Mouse (Mus musculus): Measurements from ENCODE around the gene Gin1.
"Not testable (repeated sequence)": the region's sequence is repeated elsewhere in the genome, so short reads cannot be mapped to it uniquely, and the experiment has no call there.

Gin1 gene

DNA sequence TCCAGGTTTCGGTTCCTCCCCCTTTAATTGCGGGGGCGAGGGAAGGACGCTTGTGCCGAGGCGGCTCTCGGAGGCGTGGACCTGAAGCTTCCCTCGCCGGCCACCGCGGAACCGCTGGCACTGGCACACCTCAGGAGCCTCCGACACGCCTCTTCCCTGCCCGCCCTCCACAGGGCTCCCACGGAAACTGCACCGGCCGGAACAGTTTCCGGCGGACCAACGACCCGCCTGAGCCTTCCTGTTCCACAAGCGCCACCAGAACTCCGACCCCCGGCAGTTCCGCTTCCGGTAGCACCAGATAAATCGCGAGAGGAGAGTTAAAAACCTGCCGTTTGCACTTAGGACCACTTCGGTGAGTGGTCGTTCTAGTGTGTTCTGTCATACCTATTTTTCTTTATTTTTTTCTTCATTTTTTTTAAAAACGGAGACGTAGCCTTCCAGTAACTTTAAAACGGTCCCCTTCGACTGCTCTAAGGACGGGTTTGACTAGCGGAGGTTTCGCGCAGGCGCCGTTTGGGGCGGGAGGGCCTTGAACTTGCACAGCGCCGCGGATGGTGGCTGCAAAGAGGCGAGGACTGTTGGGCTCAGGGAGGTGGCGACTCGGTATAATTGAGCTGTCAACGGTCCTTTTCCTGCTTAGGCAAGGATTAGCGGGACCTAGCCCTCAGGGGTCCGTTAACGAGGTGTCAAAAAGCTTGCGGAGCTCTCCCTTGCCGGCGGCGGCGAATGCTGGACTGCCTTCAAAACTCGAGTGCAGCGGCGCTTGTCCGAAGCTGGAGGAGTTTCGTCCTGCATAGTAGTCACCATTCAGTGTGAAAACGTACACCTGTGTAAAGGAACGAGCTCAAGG lies at the start of gene Gin1, which contains the start of gene Ppip5k2:
Gene Gin1, plus strand, starts transcription at position 269 of the 850 bp plus-strand sequence.
Gene Ppip5k2, minus strand, starts transcription at position 508 of the 850 bp plus-strand sequence.
- peak; percentile 91 to 93 for DNase-seq (ENCODE audit: low spot score in 2 of 2)

DNA sequence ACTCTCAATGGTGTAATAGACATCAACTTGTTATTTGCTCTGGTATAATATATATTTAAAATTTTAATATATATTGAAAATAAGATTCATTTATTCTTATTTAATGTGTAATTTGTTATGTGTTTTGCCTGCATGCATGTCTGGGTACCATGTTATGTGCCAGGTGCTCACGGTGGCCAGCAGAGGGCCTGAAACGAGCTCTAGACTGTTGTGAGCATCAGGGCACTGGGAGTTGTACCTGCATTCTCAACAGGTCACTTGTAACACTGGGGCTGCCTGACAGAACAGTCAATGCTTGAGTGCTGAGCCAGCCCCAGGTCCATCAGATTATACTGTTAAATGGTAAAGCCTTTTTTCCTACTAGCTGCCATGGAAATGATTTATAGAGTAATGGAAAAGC lies 43.2 kb upstream of the Gin1 start:
- DNase-seq (ENCODE audit: low spot score in 2 of 2): no peak

DNA sequence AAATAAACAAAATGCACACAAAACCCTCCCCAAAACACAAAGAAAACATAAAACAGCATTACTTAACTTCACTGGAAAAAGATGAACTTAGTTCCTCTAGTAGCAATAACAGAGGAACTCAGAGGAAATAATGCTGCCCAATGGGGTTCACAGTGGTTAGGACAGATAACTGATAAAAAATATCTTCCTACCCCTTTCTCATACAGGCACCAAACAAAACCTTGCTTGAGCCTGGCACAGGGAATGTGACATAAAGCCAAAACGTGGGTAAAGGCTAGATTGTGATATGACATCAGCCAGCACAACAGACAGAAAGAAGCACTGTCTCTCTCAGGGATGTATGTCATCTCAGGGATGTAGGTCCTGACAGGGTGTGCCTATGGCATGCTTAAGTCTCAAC lies 40.6 kb upstream of the Gin1 start:
- no peak for DNase-seq (ENCODE audit: low spot score in 2 of 2)

DNA sequence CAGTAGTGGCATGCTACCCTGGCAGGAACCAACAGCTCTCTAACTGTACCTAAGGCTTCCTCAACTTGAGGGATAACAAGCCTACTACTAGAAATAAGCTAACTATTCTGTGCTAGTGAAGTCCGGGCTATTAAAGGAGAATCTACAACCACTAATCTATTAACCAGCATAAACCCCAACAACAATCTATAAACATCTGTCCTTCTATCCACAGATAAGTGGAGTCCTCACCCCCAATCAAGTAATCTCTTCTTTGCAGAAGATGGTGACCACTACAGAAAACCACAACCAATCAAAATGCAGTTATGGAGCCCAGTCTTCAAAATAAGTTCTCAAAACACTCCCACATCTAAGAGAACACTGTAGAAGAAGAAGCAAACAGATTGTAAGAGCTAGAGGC lies 26.9 kb upstream of the Gin1 start:
- no peak for DNase-seq (ENCODE audit: low spot score in 2 of 2)

DNA sequence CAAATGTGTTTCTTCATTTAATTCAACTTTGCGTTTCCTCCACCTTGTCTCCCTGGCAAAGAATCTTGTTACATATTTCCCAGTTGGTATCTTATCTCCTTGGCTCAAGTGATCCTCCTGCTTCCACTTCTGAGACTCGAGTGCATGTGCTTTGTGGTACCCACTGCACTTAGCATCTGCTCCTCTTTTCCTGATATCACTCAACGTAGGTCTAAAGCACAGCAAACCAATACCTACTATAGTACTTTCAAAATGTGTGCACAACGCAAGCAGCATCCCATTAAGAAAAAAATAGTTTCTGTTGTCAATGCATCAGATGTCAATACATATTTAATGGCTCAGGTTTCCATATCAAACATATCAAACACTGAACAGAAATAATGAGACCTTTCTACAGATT lies 24.3 kb upstream of the Gin1 start:
- no peak for DNase-seq (ENCODE audit: low spot score in 2 of 2)

DNA sequence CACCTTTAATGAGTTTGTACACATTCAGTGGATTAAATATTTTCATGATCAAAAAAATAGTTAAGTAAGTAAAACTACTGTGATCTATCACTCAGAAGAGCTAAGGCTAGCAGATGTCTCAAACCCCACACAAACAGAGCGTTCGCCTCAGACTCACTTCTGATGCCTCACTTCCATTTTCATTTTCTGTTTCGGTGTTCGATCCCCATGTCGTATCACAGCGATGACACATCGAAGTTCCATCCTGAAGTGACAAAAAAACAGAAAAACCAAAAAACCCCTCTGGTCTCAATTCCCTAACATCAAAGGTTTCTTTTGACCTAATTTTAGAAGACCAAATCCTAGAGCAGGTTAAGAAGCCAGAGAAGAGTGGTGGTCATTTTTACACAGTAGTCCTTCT lies 23.7 kb upstream of the Gin1 start:
- no peak for DNase-seq (ENCODE audit: low spot score in 2 of 2)

DNA sequence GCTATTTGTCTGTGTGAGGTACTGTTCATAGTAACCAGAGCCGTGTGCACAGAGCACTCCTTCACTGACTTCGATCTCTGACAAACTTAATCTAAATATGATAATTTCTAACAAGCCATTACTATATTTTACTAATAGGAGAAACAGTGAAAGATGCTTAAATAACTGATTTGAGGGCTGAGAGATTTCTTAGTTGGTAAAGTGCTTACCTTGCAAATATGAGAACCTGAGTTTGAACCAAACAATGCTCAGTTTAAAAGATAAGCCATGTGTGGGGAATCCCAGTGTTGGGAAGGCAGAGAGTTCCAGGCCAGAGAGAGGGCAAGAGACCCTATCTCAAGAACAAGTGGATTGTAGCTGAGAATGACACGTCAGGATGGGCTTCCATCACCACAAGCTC lies 21.8 kb upstream of the Gin1 start:
- no peak for DNase-seq (ENCODE audit: low spot score in 2 of 2)

DNA sequence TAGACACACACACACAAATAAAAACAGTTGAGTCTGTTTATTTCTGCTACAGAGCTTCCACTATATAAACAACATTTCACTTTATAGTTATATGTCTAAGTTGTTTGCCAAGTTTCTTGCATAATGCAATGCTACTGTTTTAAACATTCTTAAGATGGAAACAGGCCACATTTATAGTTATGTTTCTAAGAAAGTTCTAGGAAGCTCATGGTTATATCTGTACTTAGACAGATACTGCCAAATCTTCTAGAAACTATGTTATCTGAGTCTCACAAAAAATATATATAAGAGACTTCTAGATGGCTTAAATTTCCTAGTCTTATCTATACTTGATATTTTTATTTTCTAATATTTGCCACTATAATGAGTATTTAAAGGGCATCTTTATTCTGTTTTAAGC lies 16.8 kb upstream of the Gin1 start:
- no peak for DNase-seq (ENCODE audit: low spot score in 2 of 2)

DNA sequence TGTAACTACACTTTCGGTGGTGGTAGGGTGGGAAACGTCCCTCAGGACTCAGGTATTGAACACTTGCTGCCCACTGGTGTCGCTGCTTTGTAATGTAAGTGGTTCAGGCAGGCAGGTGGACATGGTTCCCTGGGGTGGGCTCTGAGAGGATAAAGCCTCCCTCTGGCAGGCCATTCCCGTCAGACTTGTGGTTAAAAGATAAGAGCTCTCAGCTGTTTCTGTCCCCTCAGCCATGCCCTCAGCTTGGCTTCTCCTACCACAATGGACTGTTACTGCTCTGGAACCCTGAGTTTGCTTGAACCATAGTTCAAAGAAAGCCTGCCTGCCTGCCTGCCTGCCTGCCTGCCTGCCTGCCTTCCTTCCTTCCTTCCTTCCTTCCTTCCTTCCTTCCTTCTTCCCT lies 15.6 kb upstream of the Gin1 start:
- DNase-seq (ENCODE audit: low spot score in 2 of 2): no peak

DNA sequence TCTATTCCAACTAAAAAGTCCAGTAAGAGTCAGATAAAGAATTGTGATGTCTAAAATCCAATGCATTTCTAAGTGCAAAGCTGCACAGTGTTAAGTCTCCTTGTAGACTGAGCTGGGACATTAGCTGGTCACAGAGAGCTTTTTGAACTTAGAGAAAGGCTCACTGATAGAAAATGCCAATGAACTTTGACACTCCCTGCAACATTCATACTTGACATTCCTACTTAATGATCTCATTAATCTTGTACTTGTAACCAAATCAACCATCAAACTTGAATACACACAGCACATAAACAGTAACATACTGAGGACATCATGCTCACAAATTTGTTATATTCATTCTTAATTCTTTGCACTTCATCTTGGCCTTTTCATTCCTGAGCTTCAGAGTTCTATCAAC lies 10.1 kb upstream of the Gin1 start:
- no peak for DNase-seq (ENCODE audit: low spot score in 2 of 2)

DNA sequence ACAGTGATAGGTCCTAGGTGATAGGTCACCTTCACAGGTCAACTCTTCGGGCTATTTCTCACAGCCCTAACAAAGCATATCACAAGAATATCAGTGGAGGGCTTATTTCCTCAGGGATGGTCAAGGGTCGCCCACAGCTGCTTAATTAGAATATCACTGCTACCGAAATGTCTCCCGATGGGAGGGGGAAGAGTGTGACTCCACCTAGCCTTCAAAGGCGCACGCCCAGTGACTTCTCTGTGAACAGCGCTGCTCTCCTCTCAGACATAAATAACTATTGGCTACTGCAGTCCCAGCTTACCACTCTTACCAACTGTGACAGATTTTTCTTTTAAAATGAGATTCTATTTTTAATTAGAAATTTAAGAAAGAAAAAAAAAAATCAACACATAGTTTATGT lies 9.4 kb upstream of the Gin1 start:
- no peak for DNase-seq (ENCODE audit: low spot score in 2 of 2)

DNA sequence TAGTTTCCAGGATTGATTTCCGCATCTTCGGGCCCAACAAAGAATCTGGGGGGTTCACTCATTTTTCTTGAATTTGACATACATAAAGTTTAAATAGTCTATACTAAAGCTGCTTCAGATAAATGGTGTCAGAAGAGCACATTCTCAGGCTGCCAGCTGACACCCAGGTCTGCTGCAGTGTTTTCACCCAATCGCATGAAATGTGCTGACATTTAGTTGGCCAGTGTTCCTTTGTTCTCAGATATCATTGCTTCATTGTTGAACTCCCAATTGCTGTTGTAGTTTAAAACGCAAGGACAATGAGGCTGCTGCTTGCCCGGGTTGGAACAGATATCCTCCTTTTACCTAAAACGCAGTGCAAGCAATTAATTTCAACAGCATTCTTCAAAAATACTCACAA lies 8.5 kb upstream of the Gin1 start:
- DNase-seq (ENCODE audit: low spot score in 2 of 2): no peak

DNA sequence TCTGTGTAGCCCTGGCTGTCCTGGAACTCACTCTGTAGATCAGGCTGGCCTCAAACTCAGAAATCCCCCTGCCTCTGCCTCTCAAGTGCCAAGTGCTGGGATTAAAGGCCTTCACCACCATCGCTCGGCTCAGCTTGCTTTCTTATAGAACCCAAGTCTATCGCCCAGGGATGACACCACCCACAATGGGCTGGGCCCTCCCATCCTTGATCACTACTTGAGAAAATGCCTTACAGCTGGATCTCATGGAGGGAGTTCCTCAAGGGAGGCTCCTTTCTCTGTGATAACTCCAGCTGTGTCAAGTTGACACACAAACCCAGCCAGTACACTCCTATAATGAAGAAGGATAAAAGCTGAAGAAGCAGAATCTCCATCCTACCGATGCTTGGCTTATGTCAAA lies 4.3 kb upstream of the Gin1 start:
- DNase-seq (ENCODE audit: low spot score in 2 of 2): not testable (repeated sequence)

DNA sequence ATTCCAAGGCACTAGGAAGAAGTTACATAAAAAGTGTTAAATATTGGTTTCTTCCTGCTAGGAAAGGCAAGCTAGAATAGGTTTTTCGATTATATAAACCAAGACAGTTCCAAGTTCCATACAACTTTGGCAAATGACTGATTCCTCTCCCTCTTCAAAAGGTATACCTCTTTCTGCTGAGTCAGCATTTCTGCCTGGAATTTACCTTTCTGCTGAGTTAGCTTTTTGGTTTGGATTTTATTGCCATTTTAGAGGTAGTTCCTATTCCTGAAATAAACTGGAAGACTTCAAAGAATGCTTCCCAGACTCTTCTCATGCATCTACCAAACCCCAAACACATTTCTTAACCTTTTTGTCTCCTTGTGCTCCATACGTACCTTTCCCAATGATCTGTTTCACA lies 1.9 kb upstream of the Gin1 start:
- no peak for DNase-seq (ENCODE audit: low spot score in 2 of 2)

DNA sequence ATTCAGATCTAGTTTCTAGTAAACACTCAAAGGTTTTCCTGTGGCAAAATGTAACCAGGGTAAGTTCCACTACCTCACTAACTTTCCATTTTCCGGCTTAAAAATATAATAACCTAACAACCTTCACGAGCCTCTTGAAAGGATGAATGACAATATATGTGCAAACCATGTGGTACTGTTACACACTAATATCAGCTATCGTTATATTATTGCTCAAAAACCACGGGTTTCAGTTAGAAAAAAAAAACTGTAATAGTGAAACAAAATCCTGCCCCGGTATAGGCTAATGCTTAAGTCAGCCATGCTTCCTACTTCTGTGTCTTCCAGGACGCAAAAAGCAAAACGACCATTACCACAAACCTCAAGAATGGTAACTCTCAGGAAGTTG lies 1.1 kb upstream of the Gin1 start:
- no peak for DNase-seq (ENCODE audit: low spot score in 2 of 2)

DNA sequence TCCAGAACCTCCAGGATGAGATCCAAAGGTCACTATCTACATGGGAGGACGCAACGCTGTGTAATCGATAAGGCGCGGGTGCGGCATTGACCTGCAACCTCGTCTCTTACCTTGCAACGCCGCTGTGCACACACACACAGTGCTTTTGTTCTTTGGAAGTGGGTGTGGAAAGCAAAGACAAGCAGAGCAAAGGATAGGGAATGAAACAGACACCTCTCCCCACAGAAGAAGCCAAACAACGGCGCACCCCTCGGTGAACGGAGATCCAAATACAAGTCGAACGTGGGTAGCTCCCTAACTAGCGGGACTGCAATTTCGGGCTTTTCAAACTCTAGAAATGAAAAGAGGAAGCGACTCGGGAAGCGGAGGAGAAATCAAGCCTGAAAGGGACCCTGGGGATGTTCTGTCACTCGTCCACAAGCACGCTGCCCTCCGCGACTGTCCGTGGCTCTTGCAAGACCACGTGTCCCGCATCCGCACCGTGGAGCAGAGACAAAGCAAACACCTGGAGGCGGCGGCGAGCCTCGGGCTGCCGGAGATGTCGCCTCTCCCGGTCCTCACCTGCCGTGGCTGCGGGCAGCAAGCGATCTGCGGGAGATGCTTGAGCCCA lies 573 bp upstream of the Gin1 start:
- no peak for DNase-seq (ENCODE audit: low spot score in 2 of 2)

DNA sequence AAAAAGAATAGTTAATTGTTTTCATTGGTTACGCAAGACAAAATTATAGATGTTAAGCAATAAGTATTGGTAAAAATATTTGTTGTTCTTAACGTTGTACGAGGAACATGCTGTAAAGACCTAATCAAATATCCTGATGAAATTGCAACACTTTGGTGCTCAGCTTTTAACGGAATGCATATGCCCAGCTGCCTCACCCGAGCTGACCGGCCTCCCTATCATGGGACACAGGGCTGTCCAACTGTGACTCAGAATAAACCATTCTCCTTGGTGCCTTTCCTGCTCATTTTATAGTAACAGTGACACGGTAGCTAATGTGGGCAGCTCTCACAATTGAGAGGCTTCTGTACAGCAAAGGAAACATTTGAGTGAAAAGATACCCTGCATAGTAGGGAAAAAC lies 1.1 kb downstream of the Gin1 start:
- DNase-seq (ENCODE audit: low spot score in 2 of 2): no peak

DNA sequence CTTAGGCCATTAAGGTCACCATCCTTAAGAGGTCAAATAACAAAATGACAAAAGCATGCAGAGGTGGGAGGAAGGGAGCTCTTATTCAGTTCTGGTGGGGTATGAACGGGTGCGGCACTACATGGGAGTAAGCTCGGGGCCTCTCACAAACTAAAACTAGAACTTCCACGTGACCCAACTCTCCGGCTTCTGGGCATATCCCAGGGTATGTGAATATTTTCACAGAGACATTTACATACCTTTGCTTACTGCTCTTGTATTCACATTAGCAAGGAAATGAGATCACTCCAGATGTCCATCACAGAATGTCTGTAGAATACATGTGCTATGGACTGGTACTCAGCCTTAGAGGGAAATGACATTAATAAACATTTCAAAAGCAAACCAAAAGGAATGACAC lies 1.8 kb downstream of the Gin1 start:
- no peak for DNase-seq (ENCODE audit: low spot score in 2 of 2)

DNA sequence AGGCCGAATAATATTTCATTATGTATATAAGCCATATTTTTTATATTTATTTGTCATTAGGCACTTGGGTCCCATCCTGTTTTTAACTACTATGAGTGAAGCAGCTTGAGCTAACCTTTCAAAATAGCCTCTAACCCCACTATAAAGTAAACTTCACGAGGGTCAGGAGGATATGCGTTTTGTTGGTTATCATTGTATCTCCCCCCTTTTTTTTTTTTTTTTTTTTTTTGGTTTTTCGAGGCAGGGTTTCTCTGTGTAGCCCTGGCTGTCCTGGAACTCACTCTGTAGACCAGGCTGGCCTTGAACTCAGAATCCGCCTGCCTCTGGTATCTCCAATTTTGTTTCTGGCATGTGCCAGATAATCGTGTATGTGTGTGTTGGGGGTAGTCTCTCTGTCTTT lies 3.4 kb downstream of the Gin1 start:
- DNase-seq (ENCODE audit: low spot score in 2 of 2): no peak

DNA sequence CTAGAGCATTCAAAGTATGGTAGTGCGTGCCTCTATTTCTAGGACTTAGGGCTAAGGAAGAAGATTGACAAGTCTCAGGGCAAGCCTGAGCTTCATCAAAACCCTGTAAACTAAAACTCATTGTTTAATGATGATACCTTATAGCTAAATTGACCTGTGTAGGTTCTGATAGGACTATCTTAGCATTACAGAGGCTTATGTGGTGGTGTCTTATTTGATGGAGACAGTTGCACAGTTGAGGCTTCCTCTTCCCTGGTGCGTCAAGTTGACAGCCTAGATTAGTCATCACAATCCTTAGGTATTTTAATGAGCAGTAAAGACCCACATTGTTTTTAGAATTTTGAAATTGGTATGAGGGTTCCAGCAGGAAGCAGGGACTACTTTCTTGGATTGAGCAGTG lies 4.0 kb downstream of the Gin1 start:
- DNase-seq (ENCODE audit: low spot score in 2 of 2): no peak

DNA sequence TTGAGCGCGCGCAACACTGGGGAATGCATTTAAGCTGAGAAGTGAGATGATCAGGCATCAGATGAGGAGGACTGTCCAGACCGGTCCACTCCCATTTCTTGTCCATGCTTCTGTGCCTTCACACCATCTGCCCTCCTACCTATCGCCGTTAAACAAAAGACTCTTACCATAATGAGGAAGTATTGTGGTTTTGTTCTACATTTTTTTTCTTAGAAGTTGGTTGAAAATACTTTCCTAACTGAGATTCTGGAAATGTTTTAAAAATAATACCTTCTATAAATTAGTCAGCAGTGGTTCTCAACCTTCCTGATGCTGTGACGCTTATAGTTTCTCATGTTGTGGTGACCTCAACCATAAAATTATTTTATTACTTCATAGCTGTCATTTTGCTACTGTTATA lies 11.7 kb downstream of the Gin1 start:
- no peak for DNase-seq (ENCODE audit: low spot score in 2 of 2)

DNA sequence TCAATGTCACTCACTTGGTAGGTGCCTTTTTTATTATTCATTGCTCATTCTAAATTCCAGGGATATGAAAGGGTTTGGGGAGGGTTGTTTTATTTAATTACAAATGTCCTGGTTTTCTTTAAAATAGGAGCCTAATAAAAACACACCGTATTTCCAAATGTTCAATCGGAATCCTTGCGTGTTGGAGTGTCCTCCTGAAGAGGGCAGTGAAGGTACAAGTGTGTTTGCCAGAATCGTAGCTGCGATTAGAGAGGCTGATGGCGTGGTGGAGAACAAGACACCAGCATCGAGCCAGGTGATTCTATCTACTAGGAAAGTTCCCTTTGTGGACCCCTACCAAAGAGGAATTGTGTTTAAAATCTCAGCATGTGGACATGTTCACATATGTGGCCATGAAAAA lies 15.0 kb downstream of the Gin1 start:
- DNase-seq (ENCODE audit: low spot score in 2 of 2): no peak

DNA sequence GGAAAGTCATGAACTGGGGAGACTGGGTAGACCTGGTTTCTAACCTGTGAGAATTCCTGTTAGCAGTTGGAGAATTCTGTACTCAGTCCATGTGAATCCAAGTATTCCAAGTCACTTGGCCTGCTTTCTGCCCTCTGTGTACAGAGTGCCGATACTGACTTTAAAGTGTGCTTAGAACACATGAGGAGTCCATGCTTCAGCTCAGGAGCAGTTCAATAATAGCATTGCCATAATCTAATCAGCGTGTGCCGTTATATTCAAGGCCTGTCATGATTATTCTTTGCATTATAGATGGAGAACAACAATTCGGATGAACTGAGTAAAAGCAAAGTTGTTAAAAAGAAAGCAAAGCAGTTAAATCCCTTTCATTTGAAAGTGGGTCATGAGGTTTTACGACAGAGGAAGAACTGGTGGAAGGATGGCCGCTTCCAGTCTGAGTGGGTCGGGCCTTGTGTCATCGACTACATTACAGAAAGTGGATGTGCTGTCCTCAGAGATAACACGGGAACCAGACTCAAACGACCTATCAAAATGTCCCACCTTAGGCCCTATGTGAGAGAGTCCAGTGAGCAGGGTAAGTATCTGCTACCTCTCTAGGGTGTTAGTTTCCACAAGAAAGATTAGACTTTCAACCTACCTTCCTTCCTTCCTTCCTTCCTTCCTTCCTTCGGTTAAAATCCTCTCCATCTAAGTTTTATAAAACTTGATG lies 15.9 kb downstream of the Gin1 start:
- DNase-seq (ENCODE audit: low spot score in 2 of 2): no peak
